Mouse (Mus musculus) hindbrain, embryonic 15.5 days (tissue): ENCODE data around the gene Gatd1. TPM values are rescaled to one million over a fixed set of nuclear protein-coding genes. Genes with fewer than 3 reads are reported as not detected.
A peak's percentile ranks its signal among the peaks of the same experiment; 100 is the strongest.
"Not testable (repeated sequence)": the region's sequence is repeated elsewhere in the genome, so short reads cannot be mapped to it uniquely, and the experiment has no call there.

Experiments
- ATAC-seq: fragments of 200-750 bp; cut with Nextera tagmentation; 2 replicates; pipeline ENCODE4 v1.8.0; 2017; ENCODE audit warnings: low read depth, moderate number of reproducible peaks, moderate TSS enrichment; ENCODE audit not compliant: low FRiP score
- H3K27ac ChIP-seq: fragments of 300-500 bp; sonication (generic); replicated peaks from 2 replicates; pipeline ENCODE4 v1.5.1; 2015; ENCODE audit warnings: mild to moderate bottlenecking, inconsistent platforms
- H3K27me3 ChIP-seq: fragments of 300-500 bp; sonication (generic); 2 replicates; pipeline ENCODE4 v1.6.1; 2015; ENCODE audit warnings: control low read depth, inconsistent platforms
- H3K36me3 ChIP-seq: fragments of 300-500 bp; sonication (generic); 2 replicates; pipeline ENCODE4 v1.6.1; 2015; ENCODE audit warnings: control low read depth, inconsistent platforms
- H3K4me1 ChIP-seq: fragments of 300-500 bp; sonication (generic); replicated peaks from 2 replicates; pipeline ENCODE4 v1.6.1; 2015; ENCODE audit warnings: control low read depth, inconsistent platforms
- H3K4me2 ChIP-seq: fragments of 300-500 bp; sonication (generic); 2 replicates; pipeline ENCODE4 v1.6.1; 2015; ENCODE audit warnings: moderate library complexity, mild to moderate bottlenecking, inconsistent platforms
- H3K4me3 ChIP-seq: fragments of 300-500 bp; sonication (generic); 2 replicates; pipeline ENCODE4 v1.5.1; 2015; ENCODE audit warnings: mild to moderate bottlenecking, inconsistent platforms
- H3K9ac ChIP-seq: fragments of 300-500 bp; sonication (generic); 2 replicates; pipeline ENCODE4 v1.6.1; 2015; ENCODE audit warnings: inconsistent platforms
- H3K9me3 ChIP-seq: fragments of 300-500 bp; sonication (generic); 2 replicates; pipeline ENCODE4 v1.6.1; 2016; ENCODE audit warnings: control low read depth, inconsistent platforms
- WGBS: fragments of 180-500 bp; shearing (Covaris S2); methylation state at CpG from one replicate; pipeline ENCODE4 v1.1.7; 2015; 5-methylcytosine and 5-hydroxymethylcytosine counted together
- polyA plus RNA-seq: library from polyadenylated mRNA; unstranded; fragments of >200 nt; fragmentation: Nextera tagmentation; extraction: Ambion mirVana; gene quantifications from 2 replicates; pipeline ENCODE4 v1.2.1, GENCODE M21; 2015

The Gatd1 gene
- polyA plus RNA-seq, 1 experiment from 2014 or later = 53.3 TPM

DNA sequence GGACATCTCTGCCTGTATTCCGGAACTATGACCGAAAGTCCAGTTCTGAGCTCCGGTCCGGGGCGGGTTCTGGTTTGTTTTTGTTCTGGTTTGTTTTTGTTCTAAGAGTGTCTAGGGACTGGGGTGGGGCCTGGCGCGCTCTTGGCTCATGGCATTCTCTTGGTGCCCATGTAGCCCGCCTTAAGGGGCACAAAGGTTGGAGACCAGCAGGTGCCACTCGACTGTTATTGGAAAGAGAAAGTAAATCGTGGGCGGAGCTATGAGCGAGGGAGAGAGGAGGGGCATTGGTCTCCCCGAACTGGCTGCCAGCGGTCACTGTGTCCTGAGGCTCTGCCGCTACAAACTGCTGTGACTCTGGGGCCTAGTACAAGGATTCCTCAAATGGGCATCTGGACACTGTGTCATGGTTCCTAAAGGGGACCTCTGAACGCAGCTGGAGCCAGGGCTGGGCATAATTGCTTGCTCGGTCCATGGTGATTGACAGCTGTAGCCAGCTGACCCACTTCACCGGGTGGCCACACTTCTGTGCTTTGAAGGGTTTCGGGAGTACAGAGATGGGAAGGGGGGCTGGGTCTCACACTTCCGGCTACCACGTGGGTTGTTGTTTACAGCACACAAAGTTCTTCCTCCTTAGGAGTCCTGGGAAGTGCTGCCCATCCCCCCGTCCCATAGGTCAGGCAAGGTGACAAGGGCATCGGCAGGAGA, 41.8 kb upstream of the Gatd1 start:
- WGBS = 2% methylated on average over 23 of the region's 23 CpGs
- H3K9me3 ChIP-seq = no peaks in the 10 kb centered on the region
- peaks cover 17% of the 10 kb centered on the region for H3K27me3 ChIP-seq
- H3K4me1 ChIP-seq = peaks cover 21% of the 10 kb centered on the region
- H3K4me2 ChIP-seq = peak overlapping the region; percentile 89
- H3K4me3 ChIP-seq = peak overlapping the region; percentile 68
- peak overlapping the region; percentile 61 for H3K27ac ChIP-seq
- H3K9ac ChIP-seq = peak overlapping the region; percentile 63
- peak; percentile 14 for ATAC-seq
- H3K36me3 ChIP-seq = peaks cover 23% of the 10 kb centered on the region

DNA sequence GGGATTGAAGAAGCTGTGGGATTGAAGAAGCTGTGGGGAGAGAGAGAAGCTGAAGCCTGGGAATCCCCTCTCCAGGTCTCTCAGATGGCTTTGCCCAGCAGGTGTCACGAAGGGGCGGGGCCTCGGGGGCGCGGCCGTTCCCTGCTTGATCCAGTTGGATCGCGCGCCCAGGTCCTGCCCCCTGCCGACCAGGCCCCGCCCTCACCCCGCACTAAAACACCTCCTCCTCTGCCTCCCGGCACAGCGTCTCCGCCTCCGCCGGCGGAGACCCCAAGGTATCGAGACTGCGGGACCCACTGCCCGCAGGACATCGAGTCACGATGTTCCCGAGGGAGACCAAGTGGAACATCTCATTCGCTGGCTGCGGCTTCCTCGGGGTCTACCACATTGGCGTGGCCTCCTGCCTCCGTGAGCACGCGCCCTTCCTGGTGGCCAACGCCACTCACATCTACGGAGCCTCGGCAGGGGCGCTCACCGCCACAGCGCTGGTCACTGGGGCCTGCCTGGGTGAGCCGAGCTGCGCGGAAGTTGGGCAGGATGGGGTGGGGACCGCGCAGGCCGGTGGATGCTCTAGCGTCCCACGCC, 41.1 kb upstream of the Gatd1 start, which contains the start of gene Pnpla2:
Gene Pnpla2 (plus strand): TSS at position 232 of the 585 bp plus-strand sequence.
- no peaks in the 10 kb centered on the region for H3K9me3 ChIP-seq
- peak within 1 kb of the TSS; percentile 63 for H3K9ac ChIP-seq
- H3K4me1 ChIP-seq = peaks cover 21% of the 10 kb centered on the region
- H3K36me3 ChIP-seq = peaks cover 30% of the 10 kb centered on the region
- WGBS = under 1% methylated on average over 43 of the region's 45 CpGs
- peak within 1 kb of the TSS; percentile 89 for H3K4me2 ChIP-seq
- ATAC-seq = peak; percentile 80
- H3K27ac ChIP-seq = peak within 1 kb of the TSS; percentile 61
- H3K4me3 ChIP-seq = peak within 1 kb of the TSS; percentile 68
- peaks cover 10% of the 10 kb centered on the region for H3K27me3 ChIP-seq

DNA sequence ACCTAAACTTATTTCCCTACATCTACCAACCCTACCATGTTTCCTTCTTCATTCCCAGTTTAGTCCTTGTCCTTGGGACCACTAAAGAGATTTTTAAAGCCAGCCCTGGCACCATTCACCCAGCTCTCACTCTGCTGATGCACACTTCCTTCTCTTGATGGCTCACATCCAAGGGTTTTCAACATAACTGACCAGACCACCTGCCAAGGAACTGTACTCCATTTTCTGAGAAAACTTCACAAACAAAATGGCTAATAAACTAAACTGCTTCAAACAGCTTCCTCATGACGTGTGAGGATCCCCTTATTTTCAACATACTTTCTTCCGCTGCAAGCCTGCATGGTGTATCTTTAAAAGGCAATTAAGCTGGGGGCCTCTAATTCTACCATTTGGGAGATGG, 39.7 kb upstream of the Gatd1 start:
- peaks cover 25% of the 10 kb centered on the region for H3K4me1 ChIP-seq
- no peaks in the 10 kb centered on the region for H3K9me3 ChIP-seq
- peaks cover 34% of the 10 kb centered on the region for H3K36me3 ChIP-seq
- H3K27me3 ChIP-seq = no peaks in the 10 kb centered on the region
- ATAC-seq = no peak
- no peak overlapping the region for H3K4me3 ChIP-seq
- WGBS = 81% methylated on average over 2 of the region's 2 CpGs
- H3K9ac ChIP-seq = no peak overlapping the region
- no peak overlapping the region for H3K4me2 ChIP-seq
- H3K27ac ChIP-seq = no peak overlapping the region

DNA sequence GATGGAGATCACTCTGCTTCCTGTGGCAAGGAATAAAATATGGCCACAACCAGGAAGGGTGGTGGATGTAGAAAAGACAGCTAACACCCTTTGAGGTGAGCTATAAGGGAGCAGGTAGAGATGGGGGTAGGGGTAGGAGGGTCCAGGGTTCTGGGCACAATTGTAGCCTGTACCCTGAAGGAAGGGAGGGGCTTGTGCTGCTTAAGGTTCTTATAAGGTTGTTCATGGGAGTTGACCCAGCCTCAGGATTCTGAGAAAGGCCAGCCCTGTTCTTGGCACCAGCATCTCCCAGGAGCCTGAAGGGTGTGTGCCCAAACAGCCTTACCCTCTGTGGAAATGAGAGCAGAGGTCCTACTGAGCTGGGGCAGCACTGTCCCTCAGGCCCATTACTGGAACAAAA, 38.0 kb upstream of the Gatd1 start:
- Histone ChIP-seq H3K4me3 (no peak overlapping the region), H3K4me1 (peaks cover 31% of the 10 kb centered on the region), H3K9me3 (no peaks in the 10 kb centered on the region), H3K4me2 (no peak overlapping the region), H3K9ac (no peak overlapping the region), H3K36me3 (peaks cover 36% of the 10 kb centered on the region), H3K27me3 (no peaks in the 10 kb centered on the region), H3K27ac (no peak overlapping the region)
- no peak for ATAC-seq

DNA sequence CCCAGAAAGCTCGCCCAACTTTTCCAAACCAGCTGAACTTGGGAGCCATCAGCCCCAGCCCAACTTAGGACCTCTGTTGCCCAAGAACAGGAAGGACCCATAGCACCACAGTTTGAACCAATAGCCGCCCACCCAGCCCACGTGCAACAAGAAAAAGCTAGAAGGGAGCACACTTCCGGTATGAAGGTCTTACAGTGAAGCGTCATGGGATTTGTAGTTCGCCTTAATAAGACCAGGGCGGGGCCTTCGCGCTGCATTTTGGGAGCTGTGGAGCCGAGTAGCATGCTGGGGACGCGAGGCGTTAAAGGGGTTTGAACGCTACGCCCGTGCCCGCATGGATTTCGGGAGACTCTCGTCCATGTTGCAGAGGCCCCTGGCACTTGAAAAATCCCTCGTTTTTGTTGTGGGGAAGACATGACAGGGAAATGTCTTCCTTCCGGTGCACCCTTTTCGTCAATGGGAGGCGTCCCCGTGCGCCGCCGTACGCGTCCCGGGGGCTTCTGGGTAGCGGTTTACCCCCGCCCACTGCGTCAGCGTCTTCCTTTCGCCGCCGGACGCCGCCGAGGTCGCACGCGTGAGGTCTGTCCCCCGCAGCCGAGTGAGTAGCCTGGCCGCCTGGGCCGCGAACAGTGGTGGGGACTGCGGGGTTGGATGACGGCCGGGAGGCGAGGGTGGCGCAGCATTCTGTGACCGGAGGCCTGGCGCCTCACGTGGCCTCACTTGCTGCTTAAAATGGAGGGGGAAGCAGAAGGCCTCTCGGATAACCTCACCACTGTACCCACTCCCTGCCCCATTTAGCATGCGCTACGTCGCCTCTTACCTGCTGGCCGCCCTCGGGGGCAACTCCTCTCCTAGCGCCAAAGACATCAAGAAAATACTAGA, 33.4 kb upstream of the Gatd1 start, which contains the start of gene Rplp2:
Gene Rplp2 (plus strand): TSS at position 261 of the 882 bp plus-strand sequence.
- peaks cover 36% of the 10 kb centered on the region for H3K36me3 ChIP-seq
- peak; percentile 93 for ATAC-seq
- WGBS = under 1% methylated on average over 63 of the region's 63 CpGs

DNA sequence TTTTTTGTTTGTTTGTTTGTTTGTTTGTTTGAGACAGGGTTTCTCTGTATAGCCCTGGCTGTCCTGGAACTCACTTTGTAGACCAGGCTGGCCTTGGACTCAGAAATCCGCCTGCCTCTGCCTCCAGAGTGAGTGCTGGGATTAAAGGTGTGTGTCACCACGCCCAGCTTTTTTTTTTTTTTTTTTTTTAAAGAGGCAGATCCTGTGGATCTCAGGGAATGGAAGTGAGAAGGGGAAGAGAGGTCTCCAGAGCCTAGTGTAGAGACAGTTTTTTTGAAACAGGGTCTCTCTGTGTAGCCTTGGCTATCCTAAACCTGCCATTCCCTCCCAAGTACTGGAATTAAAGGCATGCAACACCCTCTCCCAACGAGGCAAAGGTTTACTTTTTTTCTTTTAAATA, 32.4 kb upstream of the Gatd1 start:
- H3K9me3 ChIP-seq, H3K27ac ChIP-seq, ATAC-seq, H3K27me3 ChIP-seq, H3K9ac ChIP-seq, H3K4me3 ChIP-seq: not testable (repeated sequence)
- H3K36me3 ChIP-seq = peaks cover 28% of the 10 kb centered on the region
- H3K4me2 ChIP-seq = peak overlapping the region; percentile 70
- H3K4me1 ChIP-seq = peaks cover 34% of the 10 kb centered on the region
- WGBS = 86% methylated on average over 3 of the region's 3 CpGs

More for the DNA sequence above, 33.4 kb upstream of the Gatd1 start, which contains the start of gene Rplp2:
- Histone ChIP-seq H3K4me1 (peaks cover 34% of the 10 kb centered on the region), H3K4me3 (peak within 1 kb of the TSS; percentile 79), H3K4me2 (peak within 1 kb of the TSS; percentile 70), H3K27ac (peak within 1 kb of the TSS; percentile 95), H3K9me3 (no peaks in the 10 kb centered on the region), H3K9ac (peak within 1 kb of the TSS; percentile 96), H3K27me3 (no peaks in the 10 kb centered on the region)

DNA sequence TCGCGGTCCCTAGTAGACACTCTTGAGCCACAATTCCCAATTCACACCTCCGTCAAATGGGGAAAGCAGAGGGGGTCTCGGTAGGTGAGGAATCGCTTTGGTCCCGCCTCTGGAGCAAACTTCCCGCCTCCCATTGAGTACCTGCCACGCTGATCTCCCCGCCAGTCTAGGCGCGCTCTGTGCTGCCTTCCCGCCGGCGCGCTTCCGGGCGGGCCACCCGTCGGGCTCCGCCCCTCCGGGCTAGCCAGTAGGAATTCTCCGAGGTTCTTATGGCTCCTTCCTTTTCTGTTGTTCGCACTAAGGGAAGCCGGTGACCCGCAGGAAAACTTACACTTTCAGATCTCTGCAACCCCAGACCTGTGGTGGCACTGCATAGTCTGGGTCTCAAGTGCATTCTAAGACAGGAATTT, 29.9 kb upstream of the Gatd1 start, which contains the start of gene Pidd1:
Gene Pidd1 (minus strand): TSS at position 198 of the 410 bp plus-strand sequence.
- no peaks in the 10 kb centered on the region for H3K27me3 ChIP-seq
- 0% methylated on average over 25 of the region's 25 CpGs for WGBS
- H3K4me2 ChIP-seq = peak within 1 kb of the TSS; percentile 75
- no peak for ATAC-seq
- H3K9ac ChIP-seq = peak within 1 kb of the TSS; percentile 39; the same call in 1 of the 2 replicates
- peaks cover 32% of the 10 kb centered on the region for H3K4me1 ChIP-seq
- peak within 1 kb of the TSS; percentile 36 for H3K4me3 ChIP-seq
- H3K27ac ChIP-seq = no peak within 1 kb of the TSS; the same call in 1 of the 2 replicates
- no peaks in the 10 kb centered on the region for H3K9me3 ChIP-seq
- H3K36me3 ChIP-seq = peaks cover 5% of the 10 kb centered on the region; the same call in 1 of the 2 replicates

DNA sequence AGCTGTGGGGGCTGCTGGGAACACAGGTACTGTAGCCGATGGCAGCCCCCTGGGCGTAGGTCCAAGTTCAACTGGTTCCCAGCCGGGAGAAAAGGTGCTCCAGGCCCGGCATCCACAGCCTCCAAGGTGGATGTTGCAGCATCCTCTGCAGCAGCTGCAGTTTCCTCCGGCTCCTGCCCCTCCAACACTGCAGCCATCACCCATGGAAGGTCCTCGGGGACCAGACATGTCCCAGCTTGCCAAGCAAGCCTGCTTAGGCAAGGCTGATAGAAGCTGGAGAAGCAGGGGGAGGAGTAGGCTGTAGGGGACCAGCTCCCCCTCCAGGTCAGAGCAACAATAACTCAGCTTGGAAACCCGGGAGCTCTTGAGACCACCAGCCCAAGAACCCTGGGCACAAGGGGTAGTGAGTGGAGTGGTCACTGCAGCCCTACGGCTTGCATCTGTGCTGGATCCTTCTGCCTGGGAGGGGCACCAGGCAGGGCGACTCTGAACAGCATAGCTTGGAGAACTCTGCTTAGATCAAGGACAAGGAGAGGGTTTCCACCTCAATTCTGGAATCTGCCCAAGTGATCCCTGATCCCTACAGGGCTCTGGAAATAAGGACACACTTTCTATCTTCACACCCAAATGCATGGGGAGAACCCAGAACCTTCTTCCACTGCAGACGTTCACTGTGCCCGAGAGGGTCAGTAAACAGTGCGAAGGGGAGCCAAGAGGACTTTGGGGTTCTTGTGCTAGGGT, 29.3 kb upstream of the Gatd1 start:
- WGBS = 27% methylated on average over 12 of the region's 12 CpGs
- peak overlapping the region; percentile 36 for H3K4me3 ChIP-seq
- peak overlapping the region; percentile 75 for H3K4me2 ChIP-seq
- H3K4me1 ChIP-seq = peaks cover 29% of the 10 kb centered on the region
- ATAC-seq = no peak
- H3K27ac ChIP-seq = no peak overlapping the region; the same call in 1 of the 2 replicates
- no peaks in the 10 kb centered on the region for H3K9me3 ChIP-seq
- H3K36me3 ChIP-seq = no peaks in the 10 kb centered on the region
- no peaks in the 10 kb centered on the region for H3K27me3 ChIP-seq
- H3K9ac ChIP-seq = peak overlapping the region; percentile 39; the same call in 1 of the 2 replicates

DNA sequence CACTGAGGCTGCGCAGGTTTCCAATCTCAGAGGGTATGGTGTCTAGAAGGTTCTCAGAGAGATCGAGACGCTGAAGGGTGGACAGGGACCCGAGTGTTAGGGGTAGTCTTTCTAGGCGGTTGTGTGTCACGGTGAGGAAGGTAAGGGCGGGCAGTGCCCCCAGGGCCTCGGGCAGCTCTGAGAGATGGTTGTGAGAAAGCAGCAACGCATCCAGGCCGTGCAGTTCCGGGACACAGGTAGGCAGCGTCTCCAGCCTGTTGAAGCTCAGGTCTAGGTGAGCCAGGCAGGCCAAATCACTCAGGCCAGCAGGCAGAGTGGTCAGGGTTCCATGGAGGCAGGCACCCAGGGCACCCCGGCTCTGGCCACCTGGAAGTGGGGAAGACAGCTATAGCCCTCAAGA, 28.3 kb upstream of the Gatd1 start:
- Histone ChIP-seq H3K27ac (no peak overlapping the region), H3K27me3 (no peaks in the 10 kb centered on the region), H3K9me3 (no peaks in the 10 kb centered on the region), H3K4me1 (peaks cover 34% of the 10 kb centered on the region), H3K9ac (no peak overlapping the region), H3K4me2 (peak overlapping the region; percentile 75; the same call in 1 of the 2 replicates), H3K4me3 (no peak overlapping the region), H3K36me3 (no peaks in the 10 kb centered on the region)
- no peak for ATAC-seq
- 94% methylated on average over 13 of the region's 13 CpGs for WGBS

DNA sequence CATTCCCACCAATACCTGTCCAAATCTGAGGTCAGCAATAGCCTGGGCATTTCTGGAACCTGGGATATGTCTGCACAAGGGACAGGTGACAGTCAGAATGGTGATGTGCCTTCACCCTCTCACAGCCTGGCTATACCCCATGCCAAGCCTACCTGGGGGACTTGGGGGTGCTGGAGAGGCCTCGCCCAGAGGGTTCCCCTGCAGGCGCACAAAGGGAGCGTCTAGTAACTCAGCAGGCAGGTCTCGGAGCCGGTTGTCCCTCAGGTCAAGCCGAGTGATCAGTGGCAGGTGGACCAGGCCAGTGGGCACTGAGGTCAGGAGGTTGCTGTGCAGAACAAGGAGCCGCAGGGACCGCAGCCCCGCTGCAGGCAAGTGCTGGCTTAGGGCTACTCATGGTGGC, 27.5 kb upstream of the Gatd1 start:
- no peak for ATAC-seq
- Histone ChIP-seq H3K36me3 (no peaks in the 10 kb centered on the region), H3K27ac (no peak overlapping the region), H3K4me1 (peaks cover 35% of the 10 kb centered on the region), H3K4me2 (no peak overlapping the region), H3K27me3 (no peaks in the 10 kb centered on the region), H3K4me3 (no peak overlapping the region), H3K9ac (no peak overlapping the region), H3K9me3 (no peaks in the 10 kb centered on the region)
- 96% methylated on average over 9 of the region's 9 CpGs for WGBS

DNA sequence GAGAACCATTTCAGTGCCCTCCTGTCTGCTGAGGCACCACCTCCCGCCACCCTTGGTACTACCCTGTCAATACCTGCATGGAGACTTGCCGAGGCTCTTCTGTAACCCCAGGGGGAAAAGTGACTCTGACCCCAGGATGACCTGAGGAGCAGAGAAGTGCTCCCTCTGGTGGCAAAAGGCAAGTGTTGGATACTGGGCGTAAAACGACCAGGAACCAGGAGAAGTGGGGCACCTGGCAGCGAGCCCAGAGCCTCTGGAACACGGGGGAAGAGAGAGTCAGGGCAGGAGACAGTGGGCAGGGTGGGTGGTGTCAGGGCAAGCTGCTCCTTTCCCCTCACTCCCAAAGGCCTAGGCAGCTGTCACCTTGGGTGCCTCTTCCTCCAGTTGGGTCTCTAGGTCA, 26.7 kb upstream of the Gatd1 start:
- no peak overlapping the region for H3K9ac ChIP-seq
- no peaks in the 10 kb centered on the region for H3K36me3 ChIP-seq
- no peak for ATAC-seq
- no peaks in the 10 kb centered on the region for H3K27me3 ChIP-seq
- H3K4me3 ChIP-seq = no peak overlapping the region
- H3K9me3 ChIP-seq = no peaks in the 10 kb centered on the region
- 31% methylated on average over 6 of the region's 6 CpGs for WGBS
- H3K27ac ChIP-seq = no peak overlapping the region
- no peak overlapping the region for H3K4me2 ChIP-seq
- H3K4me1 ChIP-seq = peaks cover 43% of the 10 kb centered on the region
